Mouse (Mus musculus) heart, embryonic 15.5 days (tissue): ENCODE results near the gene 4930518I15Rik. TPM values are rescaled to one million over a fixed set of nuclear protein-coding genes. Genes with fewer than 3 reads are reported as not detected.

Experiments
- ATAC-seq: fragments of 200-750 bp; cut with Nextera tagmentation; replicated peaks from 2 replicates; pipeline ENCODE4 v1.8.0; 2017; ENCODE audit warnings: low read depth, moderate TSS enrichment; ENCODE audit not compliant: insufficient number of reproducible peaks, insufficient read depth, low FRiP score
- H3K27ac ChIP-seq: fragments of 300-500 bp; sonication (generic); 2 replicates; pipeline ENCODE4 v1.5.1; 2015; ENCODE audit warnings: mild to moderate bottlenecking, inconsistent platforms
- H3K27me3 ChIP-seq: fragments of 300-500 bp; sonication (generic); 2 replicates; pipeline ENCODE4 v1.6.1; 2015; ENCODE audit warnings: inconsistent platforms
- H3K36me3 ChIP-seq: fragments of 300-500 bp; sonication (generic); 2 replicates; pipeline ENCODE4 v1.6.1; 2015; ENCODE audit warnings: mild to moderate bottlenecking, inconsistent platforms
- H3K4me1 ChIP-seq: fragments of 300-500 bp; sonication (generic); replicated peaks from 2 replicates; pipeline ENCODE4 v1.6.1; 2015; ENCODE audit warnings: inconsistent platforms
- H3K4me2 ChIP-seq: fragments of 300-500 bp; sonication (generic); 2 replicates; pipeline ENCODE4 v1.6.1; 2015; ENCODE audit warnings: inconsistent platforms, mild to moderate bottlenecking, moderate library complexity
- H3K4me3 ChIP-seq: fragments of 300-500 bp; sonication (generic); 2 replicates; pipeline ENCODE4 v1.5.1; 2015; ENCODE audit warnings: mild to moderate bottlenecking, inconsistent platforms
- H3K9ac ChIP-seq: fragments of 300-500 bp; sonication (generic); 2 replicates; pipeline ENCODE4 v1.6.1; 2015; ENCODE audit warnings: mild to moderate bottlenecking, inconsistent platforms
- H3K9me3 ChIP-seq: fragments of 300-500 bp; sonication (generic); replicated peaks from 2 replicates; pipeline ENCODE4 v1.6.1; 2016; ENCODE audit warnings: inconsistent platforms
- WGBS: fragments of 180-500 bp; shearing (Covaris S2); methylation state at CpG from one replicate; pipeline ENCODE4 v1.1.7; 2015; ENCODE audit warnings: mixed read lengths; 5-methylcytosine and 5-hydroxymethylcytosine counted together
- polyA plus RNA-seq: library from polyadenylated mRNA; unstranded; fragments of >200 nt; fragmentation: Nextera tagmentation; extraction: Ambion mirVana; gene quantifications from 2 replicates; pipeline ENCODE4 v1.2.1, GENCODE M21; 2015

4930518I15Rik gene
- polyA plus RNA-seq, 1 experiment from 2014 or later: 5.7 TPM

DNA sequence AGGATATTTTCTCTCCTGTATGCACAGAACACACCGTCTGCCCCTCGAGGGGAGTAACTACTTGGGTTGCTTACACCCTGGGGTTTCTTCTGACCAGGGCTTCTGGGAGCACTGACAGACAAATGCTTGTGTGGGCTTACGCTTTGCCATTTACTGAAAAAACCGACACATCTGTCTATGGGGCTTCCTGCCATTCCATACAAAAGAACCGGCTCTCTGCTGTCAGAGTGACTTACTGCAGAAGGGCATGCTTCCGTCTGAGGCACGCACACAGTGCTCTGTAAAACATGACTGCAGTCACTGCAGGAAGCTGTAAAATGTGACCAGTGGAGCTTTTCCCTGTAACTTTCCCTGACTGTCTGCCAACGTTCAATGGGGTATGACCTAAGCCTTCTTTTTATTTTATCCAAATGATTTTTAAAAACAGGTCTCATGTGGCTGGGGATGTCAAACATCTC is 43.4 kb downstream of the 4930518I15Rik start:
- no peak overlapping the region for H3K4me2 ChIP-seq
- H3K9me3 ChIP-seq: no peaks in the 10 kb centered on the region
- peak; percentile 66 for ATAC-seq
- 20% methylated on average over 8 of the region's 8 CpGs for WGBS
- peak overlapping the region; percentile 63 for H3K27ac ChIP-seq
- no peaks in the 10 kb centered on the region for H3K36me3 ChIP-seq
- no peaks in the 10 kb centered on the region for H3K27me3 ChIP-seq
- H3K4me3 ChIP-seq: no peak overlapping the region
- no peak overlapping the region for H3K9ac ChIP-seq
- peaks cover 14% of the 10 kb centered on the region for H3K4me1 ChIP-seq

DNA sequence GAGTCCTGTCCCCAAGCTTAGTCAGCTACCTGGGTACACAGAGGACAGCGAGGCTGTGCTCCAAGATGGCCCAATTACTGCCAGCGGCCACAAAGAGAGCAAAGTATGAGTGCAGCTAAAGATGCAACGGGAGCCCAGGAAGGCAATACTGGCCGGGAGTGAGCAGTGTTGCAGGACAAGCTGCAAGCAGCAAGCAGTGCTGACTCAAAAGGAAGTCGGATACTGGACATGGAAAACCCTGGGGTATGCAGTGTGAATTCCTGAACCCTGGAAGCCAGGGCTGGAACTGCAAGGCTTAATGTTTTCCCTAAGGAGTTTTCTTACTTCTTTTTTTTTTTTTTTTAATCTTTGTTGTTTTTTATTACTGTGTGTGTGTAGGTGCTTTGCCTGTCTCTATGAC is 46.2 kb downstream of the 4930518I15Rik start:
- Histone ChIP-seq H3K9me3 (no peaks in the 10 kb centered on the region), H3K4me3 (no peak overlapping the region), H3K36me3 (no peaks in the 10 kb centered on the region), H3K4me2 (no peak overlapping the region), H3K9ac (no peak overlapping the region), H3K4me1 (peaks cover 14% of the 10 kb centered on the region), H3K27ac (no peak overlapping the region), H3K27me3 (0 out of 2 replicates have a peak, but pooled peaks cover 3% of the 10 kb centered on the region)
- WGBS: 56% methylated on average over 5 of the region's 5 CpGs
- no peak for ATAC-seq

GRCm38 (mm10) chr2:156810716-156811115 is 47.0 kb downstream of the 4930518I15Rik start:
- Histone ChIP-seq H3K4me1 (peaks cover 14% of the 10 kb centered on the region), H3K27me3 (0 out of 2 replicates have a peak, but pooled peaks cover 3% of the 10 kb centered on the region), H3K9ac (no peak overlapping the region), H3K4me2 (no peak overlapping the region), H3K36me3 (no peaks in the 10 kb centered on the region), H3K4me3 (no peak overlapping the region), H3K9me3 (no peaks in the 10 kb centered on the region), H3K27ac (no peak overlapping the region)
- WGBS: 96% methylated on average over 10 of the region's 10 CpGs
- ATAC-seq: no peak

DNA sequence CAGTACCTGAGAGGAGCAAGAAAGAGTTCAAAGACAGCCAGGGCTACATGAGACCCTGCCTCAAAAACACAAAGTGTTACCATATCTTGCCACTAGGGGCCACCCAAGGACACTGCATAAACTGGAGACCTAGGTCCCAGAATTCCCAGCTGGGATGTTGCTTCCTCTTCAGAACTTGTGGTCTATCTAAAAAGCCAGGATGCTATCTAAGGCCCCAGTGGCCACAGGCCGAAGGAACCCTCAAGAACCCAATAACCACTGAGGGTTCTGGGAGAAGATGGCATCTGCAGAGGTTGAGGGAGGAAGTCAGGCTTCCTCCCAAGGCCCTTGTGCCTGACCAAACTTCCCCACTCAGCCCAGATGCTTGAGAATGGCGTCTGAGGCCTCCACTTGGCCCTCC is 48.2 kb downstream of the 4930518I15Rik start:
- 0 out of 2 replicates have a peak, but pooled peaks cover 3% of the 10 kb centered on the region for H3K27me3 ChIP-seq
- H3K4me2 ChIP-seq: no peak overlapping the region
- no peak overlapping the region for H3K4me3 ChIP-seq
- H3K36me3 ChIP-seq: no peaks in the 10 kb centered on the region
- peaks cover 9% of the 10 kb centered on the region for H3K4me1 ChIP-seq
- H3K9ac ChIP-seq: no peak overlapping the region
- peak; percentile 31; the same call in 1 of the 2 replicates for ATAC-seq
- no peaks in the 10 kb centered on the region for H3K9me3 ChIP-seq
- 29% methylated on average over 2 of the region's 2 CpGs for WGBS
- H3K27ac ChIP-seq: no peak overlapping the region

DNA sequence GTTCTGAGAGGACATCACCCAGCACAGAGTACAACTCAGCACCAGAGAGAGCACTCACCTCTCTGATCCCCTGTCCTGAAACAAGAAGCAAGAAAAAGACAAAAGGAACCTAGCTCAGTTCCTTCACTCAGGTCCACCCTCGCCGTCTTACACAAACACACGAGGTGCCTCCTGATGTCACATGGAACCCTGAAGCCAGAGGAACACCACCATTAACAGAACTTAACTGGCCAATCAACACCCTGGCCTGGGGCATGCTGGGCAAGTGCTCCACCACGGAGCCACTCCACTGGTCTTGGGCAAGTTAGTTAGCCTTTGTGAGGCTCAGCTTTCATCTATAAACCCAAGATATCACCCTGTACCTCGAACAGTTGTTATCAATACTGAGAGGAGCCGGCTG is 50.9 kb downstream of the 4930518I15Rik start:
- ATAC-seq: no peak
- WGBS: 70% methylated on average over 6 of the region's 6 CpGs
- H3K9ac ChIP-seq: no peak overlapping the region
- no peak overlapping the region for H3K4me3 ChIP-seq
- 0 out of 2 replicates have a peak, but pooled peaks cover 3% of the 10 kb centered on the region for H3K27me3 ChIP-seq
- H3K4me1 ChIP-seq: 0 out of 2 replicates have a peak, but pooled peaks cover 4% of the 10 kb centered on the region
- H3K9me3 ChIP-seq: no peaks in the 10 kb centered on the region
- no peaks in the 10 kb centered on the region for H3K36me3 ChIP-seq
- H3K27ac ChIP-seq: no peak overlapping the region
- no peak overlapping the region for H3K4me2 ChIP-seq

Other genes starting within 250 kb of the 4930518I15Rik start
- gene Dlgap4, start 244.2 kb downstream of the 4930518I15Rik start, polyA plus RNA-seq: 45.4 and 52.2 TPM in 2 replicates
- 1,553 and 1,598 TPM in 2 replicates for gene Myl9, start 82.5 kb downstream of the 4930518I15Rik start, polyA plus RNA-seq
- 23.6 and 34.1 TPM in 2 replicates for gene Tgif2, start 17.9 kb downstream of the 4930518I15Rik start, polyA plus RNA-seq
- 152 and 164 TPM in 2 replicates for gene Rab5if, start 5.2 kb upstream of the 4930518I15Rik start, polyA plus RNA-seq
- 0.58 and 4.4 TPM in 2 replicates for gene Sla2, start 29.2 kb upstream of the 4930518I15Rik start, polyA plus RNA-seq
- gene Ndrg3, start 134.1 kb upstream of the 4930518I15Rik start, polyA plus RNA-seq: 28.6 and 51.0 TPM in 2 replicates
- 30.4 and 31.4 TPM in 2 replicates for gene Dsn1, start 149.2 kb upstream of the 4930518I15Rik start, polyA plus RNA-seq
- 1.7 and 2.7 TPM in 2 replicates for gene Soga1, start 221.3 kb upstream of the 4930518I15Rik start, polyA plus RNA-seq
- not detected in 2 replicates for gene Tldc2, start 229.1 kb upstream of the 4930518I15Rik start, polyA plus RNA-seq